Mouse (Mus musculus) heart, postnatal 0 days (tissue): ENCODE measurements around the gene Ascl1. TPM values are rescaled to one million over a fixed set of nuclear protein-coding genes. Genes with fewer than 3 reads are reported as not detected.

Source experiments
- ATAC-seq: fragments of 200-750 bp; cut with Nextera tagmentation; 2 replicates; pipeline ENCODE4 v1.8.0; 2017; ENCODE audit warnings: low read depth, moderate number of reproducible peaks, moderate library complexity; ENCODE audit not compliant: insufficient read depth
- DNase-seq: peaks from one replicate; pipeline ENCODE4 v3.0.0-alpha.2; 2016; ENCODE audit warnings: low spot score
- H3K27ac ChIP-seq: fragments of 300-500 bp; sonication (generic); 2 replicates; pipeline ENCODE4 v1.5.1; 2014; ENCODE audit warnings: low read depth, mild to moderate bottlenecking
- H3K27me3 ChIP-seq: fragments of 300-500 bp; sonication (generic); 2 replicates; pipeline ENCODE4 v1.6.1; 2014; ENCODE audit warnings: low read length, mixed read lengths; ENCODE audit not compliant: control insufficient read depth, insufficient read depth
- H3K36me3 ChIP-seq: fragments of 300-500 bp; sonication (generic); replicated peaks from 2 replicates; pipeline ENCODE4 v1.6.1; 2014; ENCODE audit warnings: low read length, mixed read lengths; ENCODE audit not compliant: control insufficient read depth, insufficient read depth
- H3K4me1 ChIP-seq: fragments of 300-500 bp; sonication (generic); 2 replicates; pipeline ENCODE4 v1.6.1; 2014; ENCODE audit warnings: antibody characterized with exemption; ENCODE audit not compliant: control insufficient read depth, insufficient read depth
- H3K4me2 ChIP-seq: fragments of 300-500 bp; sonication (generic); 2 replicates; pipeline ENCODE4 v1.6.1; 2014; ENCODE audit warnings: low read depth, mild to moderate bottlenecking, low read length, moderate library complexity
- H3K4me3 ChIP-seq: fragments of 300-500 bp; sonication (generic); 2 replicates; pipeline ENCODE4 v1.5.1; 2014; ENCODE audit warnings: low read depth, low read length
- H3K9ac ChIP-seq: fragments of 300-500 bp; sonication (generic); replicated peaks from 2 replicates; pipeline ENCODE4 v1.6.1; 2014; ENCODE audit warnings: low read depth, low read length, mixed read lengths
- H3K9me3 ChIP-seq: fragments of 300-500 bp; sonication (generic); replicated peaks from 2 replicates; pipeline ENCODE4 v1.6.1; 2016; ENCODE audit warnings: low read length; ENCODE audit not compliant: control insufficient read depth
- CTCF ChIP-seq: IDR thresholded peaks from 2 replicates; pipeline ENCODE4 v1.5.1; 2016; ENCODE audit warnings: antibody characterized with exemption, control low read depth, low read depth
- EP300 ChIP-seq: IDR thresholded peaks from 2 replicates; pipeline ENCODE4 v1.6.1; 2016; ENCODE audit warnings: antibody characterized with exemption, low read depth
- whole genome bisulfite sequencing: fragments of 180-500 bp; shearing (Covaris S2); extraction: QIAGEN DNeasy Blood & Tissue Kit; methylation state at CpG from one replicate; pipeline ENCODE4 v1.1.7; 2014; 5-methylcytosine and 5-hydroxymethylcytosine counted together
- polyA plus RNA-seq: library from polyadenylated mRNA; unstranded; fragments of >200 nt; fragmentation: Nextera tagmentation; extraction: Ambion mirVana; gene quantifications from 2 replicates; pipeline ENCODE4 v1.2.1, GENCODE M21; 2015
- total RNA-seq: library from RNA; depleted of rRNA; stranded (reverse); fragments of >200 nt; gene quantifications from 2 replicates; pipeline ENCODE4 v1.2.3, GENCODE M21; 2014; ENCODE audit warnings: low replicate concordance; rRNA removed

Gene Ascl1
- not detected in 2 replicates for total RNA-seq
- not detected in 2 replicates for polyA plus RNA-seq

DNA sequence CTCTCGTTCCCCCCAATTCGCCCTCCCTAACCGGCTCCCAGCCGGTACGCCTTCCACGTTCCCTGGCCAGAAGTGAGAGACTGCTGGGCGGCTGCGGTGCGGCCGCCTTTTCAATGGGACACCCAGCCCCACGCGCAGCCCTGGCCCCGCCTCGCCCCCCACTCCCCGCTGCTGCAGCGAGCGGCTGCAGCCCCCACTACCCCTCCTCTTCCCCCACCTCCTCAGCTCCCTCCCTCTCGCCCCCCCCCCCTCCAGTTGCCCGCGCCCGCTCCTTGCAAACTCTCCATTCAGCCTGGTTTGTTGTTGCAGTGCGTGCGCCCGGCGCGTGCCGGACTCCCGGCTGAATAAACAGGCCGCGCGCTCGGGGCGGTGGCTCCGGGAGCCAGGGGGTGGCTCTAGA lies at the start of gene Ascl1:
Gene Ascl1 (minus strand): TSS at position 85 of the 400 bp plus-strand sequence.
- no peak for TF ChIP-seq CTCF
- no peak for TF ChIP-seq EP300
- whole genome bisulfite sequencing, result 2% methylated on average over 31 of the region's 34 CpGs
- H3K27ac ChIP-seq, result no peak within 1 kb of the TSS
- H3K4me1 ChIP-seq, result peaks cover 7% of the 10 kb centered on the region; the same call in 1 of the 2 replicates
- ATAC-seq (no peak), DNase-seq (no peak)
- peak within 1 kb of the TSS; percentile 81 for H3K4me2 ChIP-seq
- no peak within 1 kb of the TSS for H3K9ac ChIP-seq
- H3K36me3 ChIP-seq, result no peaks in the 10 kb centered on the region
- peaks cover 91% of the 10 kb centered on the region for H3K27me3 ChIP-seq
- no peaks in the 10 kb centered on the region for H3K9me3 ChIP-seq
- peak within 1 kb of the TSS; percentile 51 for H3K4me3 ChIP-seq

DNA sequence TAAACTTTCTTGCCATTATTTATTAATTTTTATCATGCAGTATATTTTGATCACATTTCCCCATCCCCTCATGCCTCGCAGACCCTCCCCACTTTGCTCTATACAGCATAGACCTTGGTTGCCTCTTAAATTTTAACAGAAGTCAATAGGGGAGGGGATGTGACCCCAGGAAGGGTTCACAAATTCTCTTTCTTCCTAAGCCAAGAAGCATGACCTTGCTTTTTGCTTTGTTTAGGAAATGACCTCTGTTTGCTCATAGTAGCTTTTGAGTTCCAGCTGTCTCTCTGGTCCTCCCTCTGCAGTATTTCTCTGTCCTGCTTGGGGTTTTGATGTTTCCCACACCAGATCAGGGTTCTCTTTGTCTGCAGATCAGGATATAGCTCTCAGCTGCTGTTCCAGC lies 40.7 kb upstream of the Ascl1 start:
- TF ChIP-seq EP300 (no peak), CTCF (no peak)
- Histone ChIP-seq H3K4me3 (no peak overlapping the region), H3K4me1 (no peaks in the 10 kb centered on the region), H3K27me3 (no peaks in the 10 kb centered on the region), H3K4me2 (no peak overlapping the region), H3K27ac (no peak overlapping the region), H3K9ac (no peak overlapping the region), H3K9me3 (no peaks in the 10 kb centered on the region), H3K36me3 (no peaks in the 10 kb centered on the region)
- DNase-seq, result no peak
- WGBS, result 87% methylated on average over 1 of the region's 1 CpGs
- no peak for ATAC-seq

DNA sequence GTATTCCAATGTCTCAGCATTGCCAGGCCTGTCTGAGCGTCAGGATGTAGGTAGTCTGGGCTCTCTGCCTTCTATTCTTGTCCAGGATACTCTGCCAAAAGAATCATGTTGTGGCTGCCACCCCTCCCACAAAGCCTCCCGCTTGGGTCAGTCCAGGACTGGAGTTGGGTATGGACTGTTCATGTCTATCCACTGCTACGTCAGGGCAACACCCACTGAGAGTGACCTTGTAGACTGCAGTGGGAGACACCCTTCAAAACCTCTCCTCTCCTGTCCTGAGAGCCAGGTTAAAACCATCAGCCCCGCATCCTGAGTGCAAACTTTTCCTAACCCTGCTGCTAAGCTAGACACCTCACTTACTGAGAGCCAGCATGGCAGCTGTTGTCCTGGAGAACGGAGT lies 28.2 kb upstream of the Ascl1 start, which contains the start of gene Pah:
Gene Pah (plus strand): TSS at position 150 of the 400 bp plus-strand sequence.
- Histone ChIP-seq H3K4me3 (no peak within 1 kb of the TSS), H3K4me1 (no peaks in the 10 kb centered on the region), H3K27ac (no peak within 1 kb of the TSS), H3K9ac (no peak within 1 kb of the TSS), H3K4me2 (no peak within 1 kb of the TSS), H3K27me3 (no peaks in the 10 kb centered on the region), H3K9me3 (no peaks in the 10 kb centered on the region), H3K36me3 (no peaks in the 10 kb centered on the region)
- DNase-seq, result no peak
- ATAC-seq, result no peak
- TF ChIP-seq CTCF, result no peak
- no peak for TF ChIP-seq EP300
- WGBS, result 63% methylated on average over 5 of the region's 5 CpGs

DNA sequence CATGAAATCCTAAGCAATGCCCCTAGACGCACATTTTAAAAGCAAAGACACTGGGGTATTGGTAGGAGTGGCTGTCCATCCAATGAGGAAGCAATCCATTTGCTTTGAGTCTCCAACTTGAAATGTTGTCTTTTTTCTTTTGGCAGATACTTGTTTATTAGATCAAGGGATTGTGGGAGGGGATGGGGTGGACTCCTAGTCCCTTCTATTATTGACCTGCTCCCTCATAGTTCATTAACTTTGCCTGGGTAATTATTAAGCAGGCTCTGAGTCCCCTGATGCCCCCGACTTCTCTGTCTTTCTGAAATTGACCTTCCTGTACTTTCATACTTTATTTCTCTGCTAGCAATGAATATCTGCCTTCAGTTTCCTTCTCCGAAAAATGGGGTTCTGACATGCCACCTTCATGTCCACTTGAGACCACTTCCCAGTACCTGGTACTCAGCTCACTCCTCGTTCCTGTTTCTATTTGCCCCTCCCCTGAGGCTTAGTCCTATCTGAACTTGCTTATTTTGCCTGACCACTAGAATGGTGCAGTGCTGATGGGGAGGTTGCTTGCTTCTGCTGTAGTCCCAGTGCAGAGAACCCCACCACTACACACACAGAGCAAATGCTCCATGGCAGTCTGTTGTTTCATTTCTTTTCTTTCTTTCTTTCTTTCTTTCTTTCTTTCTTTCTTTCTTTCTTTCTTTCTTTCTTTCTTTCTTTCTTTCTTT lies 27.1 kb upstream of the Ascl1 start:
- WGBS, result 69% methylated on average over 4 of the region's 4 CpGs
- TF ChIP-seq EP300 (no peak), CTCF (no peak)

DNA sequence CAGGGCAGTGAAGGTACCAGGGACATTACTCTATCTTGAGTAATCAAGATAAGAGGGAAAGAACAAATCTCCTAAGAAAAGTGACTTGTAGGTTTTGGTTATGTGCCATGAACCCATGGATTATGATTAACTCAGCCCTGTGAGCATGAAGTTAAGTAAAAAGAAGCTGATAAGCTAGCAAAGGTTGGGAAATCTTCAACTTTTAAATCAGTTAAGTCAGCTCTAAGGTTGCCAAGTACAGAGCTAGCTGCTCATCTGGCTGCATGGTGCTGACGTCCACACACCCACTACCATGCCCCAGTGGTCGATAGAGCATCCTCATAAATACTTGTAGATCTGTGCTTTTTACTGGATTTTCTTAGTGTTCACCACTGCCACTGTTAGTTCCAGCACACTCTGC lies 25.1 kb upstream of the Ascl1 start:
- H3K9ac ChIP-seq, result no peak overlapping the region
- 72% methylated on average over 2 of the region's 2 CpGs for WGBS
- TF ChIP-seq CTCF (no peak), EP300 (no peak)
- H3K4me3 ChIP-seq, result no peak overlapping the region
- no peaks in the 10 kb centered on the region for H3K9me3 ChIP-seq
- ATAC-seq, result no peak
- H3K27ac ChIP-seq, result no peak overlapping the region
- H3K27me3 ChIP-seq, result no peaks in the 10 kb centered on the region
- no peaks in the 10 kb centered on the region for H3K4me1 ChIP-seq
- H3K36me3 ChIP-seq, result no peaks in the 10 kb centered on the region
- DNase-seq, result no peak
- H3K4me2 ChIP-seq, result no peak overlapping the region

More for the DNA sequence above, 27.1 kb upstream of the Ascl1 start:
- H3K9me3 ChIP-seq, result no peaks in the 10 kb centered on the region
- no peak overlapping the region for H3K9ac ChIP-seq
- no peaks in the 10 kb centered on the region for H3K27me3 ChIP-seq
- H3K4me1 ChIP-seq, result no peaks in the 10 kb centered on the region
- ATAC-seq (no peak), DNase-seq (no peak)
- H3K36me3 ChIP-seq, result no peaks in the 10 kb centered on the region
- no peak overlapping the region for H3K4me3 ChIP-seq
- H3K27ac ChIP-seq, result no peak overlapping the region
- no peak overlapping the region for H3K4me2 ChIP-seq

DNA sequence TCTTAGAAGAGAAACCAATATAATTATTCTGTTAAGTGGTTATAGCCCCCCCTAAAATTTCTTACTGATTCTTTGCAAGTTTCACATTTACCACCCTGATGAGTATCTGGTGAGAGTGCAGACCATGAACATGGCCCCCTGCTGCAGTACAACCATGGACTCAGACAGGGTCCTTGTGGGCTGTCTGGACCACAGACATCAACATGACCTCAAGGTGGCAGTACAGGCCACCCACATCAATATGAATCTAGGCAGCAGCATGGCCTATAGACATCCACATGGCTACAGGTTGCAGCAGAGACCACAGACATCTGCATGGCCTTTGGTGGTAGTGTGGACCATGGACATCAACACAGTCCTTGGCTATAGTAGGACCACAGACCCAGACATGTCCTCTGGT lies 19.6 kb upstream of the Ascl1 start:
- no peaks in the 10 kb centered on the region for H3K4me1 ChIP-seq
- H3K36me3 ChIP-seq, result no peaks in the 10 kb centered on the region
- no peak overlapping the region for H3K27ac ChIP-seq
- no peak overlapping the region for H3K4me3 ChIP-seq
- H3K27me3 ChIP-seq, result no peaks in the 10 kb centered on the region
- TF ChIP-seq CTCF, result no peak
- no peak for TF ChIP-seq EP300
- ATAC-seq (no peak), DNase-seq (no peak)
- H3K4me2 ChIP-seq, result no peak overlapping the region
- no peaks in the 10 kb centered on the region for H3K9me3 ChIP-seq
- no peak overlapping the region for H3K9ac ChIP-seq
